Mouse (Mus musculus): ENCODE results near the gene Des.

DNA sequence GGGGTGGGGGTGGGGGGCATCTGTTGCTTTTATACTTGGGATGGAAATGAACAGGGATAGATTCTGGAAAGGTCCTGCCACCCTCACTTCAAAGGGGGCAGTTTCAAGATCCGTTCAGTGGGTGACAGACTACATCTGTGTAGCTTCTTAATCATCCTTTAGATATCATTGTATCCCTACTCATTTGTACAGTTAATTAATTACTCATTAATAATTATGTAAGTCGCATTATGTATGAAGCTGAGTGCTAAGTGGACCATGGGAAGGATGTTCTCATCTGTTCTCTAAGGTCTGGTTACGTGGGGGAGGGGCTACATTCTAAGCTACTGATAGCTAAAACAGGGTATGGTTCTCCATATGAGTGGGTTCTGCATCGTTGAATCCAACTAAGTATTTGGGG, 41.4 kb upstream of the Des start:
- TF ChIP-seq CTCF (IDR thresholded peaks at IDR 0.05; ENCODE audit: extremely low read depth, insufficient read length, insufficient replicate concordance, low read depth, low read length): no peak
- no peak for TF ChIP-seq POLR2A (IDR thresholded peaks at IDR 0.05; ENCODE audit: low read depth, low read length)

Measured in small intestine, adult 2 months (tissue).